Mouse (Mus musculus) gastrocnemius, adult 2 months (tissue): ENCODE results near the gene Sdk1. TPM values are rescaled to one million over a fixed set of nuclear protein-coding genes. Genes with fewer than 3 reads are reported as not detected.

Experiments used
- DNase-seq: peaks from one replicate; pipeline ENCODE4 v3.0.0; 2022
- H3K27ac ChIP-seq: fragments of 200-600 bp; 2 replicates; pipeline ENCODE4 v1.8.1; 2022; ENCODE audit warnings: mild to moderate bottlenecking
- H3K4me3 ChIP-seq: fragments of 200-600 bp; 2 replicates; pipeline ENCODE4 v1.8.1; 2022; ENCODE audit warnings: mild to moderate bottlenecking, moderate library complexity
- CTCF ChIP-seq: fragments of 200-600 bp; IDR thresholded peaks from 2 replicates; pipeline ENCODE4 v1.8.1; 2022; ENCODE audit warnings: antibody characterized with exemption, mild to moderate bottlenecking, moderate library complexity
- intact Hi-C: fragments of 180-260 bp; cut with DNase I; formaldehyde crosslinking; loops from one replicate; pipeline ENCODE4 v1.15.1; 2025
- long read RNA-seq, 2 experiments: library from polyadenylated mRNA; stranded (forward); transcript quantifications; one replicate each; pipeline ENCODE4 v2.0.0; 2021
- total RNA-seq, 2 experiments: library from RNA; stranded (reverse); gene quantifications; 2 replicates each; pipeline ENCODE4 v1.2.3; 2021

Sdk1 gene
- total RNA-seq = 1 to 10 TPM in 1 of 2 experiments, under 1 TPM in 1; 0.82 to 1.5 TPM
- long read RNA-seq, experiment 1 = 0 reads
- long read RNA-seq, experiment 2 = 0 reads

- peak; percentile 84 for TF ChIP-seq CTCF
- Histone ChIP-seq H3K27ac (peak within 1 kb of the TSS; percentile 68), H3K4me3 (peak within 1 kb of the TSS; percentile 82)
- DNase-seq = peak; percentile 98
- intact Hi-C loops = loop anchor here (2.0 kb wide), 1 partner anchor 1078 kb away; no protein-coding TSS in a partner anchor
Measured at GRCm38 (mm10) chr5:141240841-141241543, at the start of gene Sdk1. Gene Sdk1 (plus strand): TSS chr5:141241490.

GRCm38 (mm10) chr5:141197278-141197677, 44.0 kb upstream of the Sdk1 start:
- no peak overlapping the region for H3K27ac ChIP-seq
- no peak overlapping the region for H3K4me3 ChIP-seq
- intact Hi-C loops = no loop called here
- DNase-seq = no peak
- TF ChIP-seq CTCF = no peak

- Histone ChIP-seq H3K27ac (0 out of 2 replicates have a peak overlapping the region, but pooled peaks have one; percentile 20), H3K4me3 (no peak overlapping the region)
- intact Hi-C loops = no loop called here
- DNase-seq = no peak
- no peak for TF ChIP-seq CTCF
Measured at GRCm38 (mm10) chr5:141202276-141203065, 38.8 kb upstream of the Sdk1 start.

- H3K4me3 ChIP-seq = no peak overlapping the region
- intact Hi-C loops = no loop called here
Measured at GRCm38 (mm10) chr5:141207061-141207460, 34.2 kb upstream of the Sdk1 start.

GRCm38 (mm10) chr5:141225243-141225642, 16.0 kb upstream of the Sdk1 start:
- no peak for TF ChIP-seq CTCF
- H3K4me3 ChIP-seq = no peak overlapping the region
- DNase-seq = no peak
- intact Hi-C loops = no loop called here
- H3K27ac ChIP-seq = no peak overlapping the region

More at GRCm38 (mm10) chr5:141207061-141207460, 34.2 kb upstream of the Sdk1 start:
- no peak overlapping the region for H3K27ac ChIP-seq
- no peak for TF ChIP-seq CTCF
- no peak for DNase-seq

GRCm38 (mm10) chr5:141234326-141234725, 7.0 kb upstream of the Sdk1 start:
- Histone ChIP-seq H3K27ac (no peak overlapping the region), H3K4me3 (no peak overlapping the region)
- TF ChIP-seq CTCF = no peak
- intact Hi-C loops = no loop called here
- no peak for DNase-seq

GRCm38 (mm10) chr5:141239401-141239800, 1.9 kb upstream of the Sdk1 start:
- Histone ChIP-seq H3K27ac (peak overlapping the region; percentile 58), H3K4me3 (no peak overlapping the region)
- intact Hi-C loops = no loop called here
- no peak for TF ChIP-seq CTCF
- DNase-seq = peak; percentile 54

- DNase-seq = peak; percentile 65
- Histone ChIP-seq H3K4me3 (peak overlapping the region; percentile 82), H3K27ac (peak overlapping the region; percentile 58)
- TF ChIP-seq CTCF = no peak
- intact Hi-C loops = loop anchor here (2.0 kb wide), 1 partner anchor 1078 kb away; no protein-coding TSS in a partner anchor
Measured at GRCm38 (mm10) chr5:141240441-141240840, 849 bp upstream of the Sdk1 start.

GRCm38 (mm10) chr5:141241645-141242284, 475 bp downstream of the Sdk1 start:
- intact Hi-C loops = loop anchor here (2.0 kb wide), 1 partner anchor 1077 kb away; no protein-coding TSS in a partner anchor
- H3K27ac ChIP-seq = peak overlapping the region; percentile 68; the same call in 1 of the 2 replicates

GRCm38 (mm10) chr5:141243253-141243965, 2.1 kb downstream of the Sdk1 start:
- DNase-seq = no peak
- Histone ChIP-seq H3K27ac (no peak overlapping the region), H3K4me3 (peak overlapping the region; percentile 63)
- no peak for TF ChIP-seq CTCF
- intact Hi-C loops = no loop called here

More at GRCm38 (mm10) chr5:141241645-141242284, 475 bp downstream of the Sdk1 start:
- DNase-seq = peak; percentile 22
- H3K4me3 ChIP-seq = peak overlapping the region; percentile 82
- no peak for TF ChIP-seq CTCF

- intact Hi-C loops = no loop called here
- Histone ChIP-seq H3K27ac (no peak overlapping the region), H3K4me3 (no peak overlapping the region)
- TF ChIP-seq CTCF = no peak
- DNase-seq = peak; percentile 51
Measured at GRCm38 (mm10) chr5:141264253-141264652, 23.0 kb downstream of the Sdk1 start.

- intact Hi-C loops = no loop called here
- no peak for TF ChIP-seq CTCF
- Histone ChIP-seq H3K27ac (no peak overlapping the region), H3K4me3 (no peak overlapping the region)
- DNase-seq = no peak
Measured at GRCm38 (mm10) chr5:141277112-141277511, 35.8 kb downstream of the Sdk1 start.
